Mouse (Mus musculus) CD4-positive, CD25-positive, alpha-beta regulatory T cell, adult 4 months (primary cell): ENCODE measurements around the gene Rarg. TPM values are rescaled to one million over a fixed set of nuclear protein-coding genes. Genes with fewer than 3 reads are reported as not detected.

Experiments
- ATAC-seq: one replicate; pipeline ENCODE4 v1.8.0; 2017
- polyA plus RNA-seq, 2 experiments: library from polyadenylated mRNA; unstranded; fragments of 100-300 nt; shearing (Covaris generic); gene quantifications; one replicate each; pipeline ENCODE4 v1.2.1; 2017

Gene Rarg
- polyA plus RNA-seq, 2 experiments from 2014 or later, result 17.7 to 18.3 TPM

DNA sequence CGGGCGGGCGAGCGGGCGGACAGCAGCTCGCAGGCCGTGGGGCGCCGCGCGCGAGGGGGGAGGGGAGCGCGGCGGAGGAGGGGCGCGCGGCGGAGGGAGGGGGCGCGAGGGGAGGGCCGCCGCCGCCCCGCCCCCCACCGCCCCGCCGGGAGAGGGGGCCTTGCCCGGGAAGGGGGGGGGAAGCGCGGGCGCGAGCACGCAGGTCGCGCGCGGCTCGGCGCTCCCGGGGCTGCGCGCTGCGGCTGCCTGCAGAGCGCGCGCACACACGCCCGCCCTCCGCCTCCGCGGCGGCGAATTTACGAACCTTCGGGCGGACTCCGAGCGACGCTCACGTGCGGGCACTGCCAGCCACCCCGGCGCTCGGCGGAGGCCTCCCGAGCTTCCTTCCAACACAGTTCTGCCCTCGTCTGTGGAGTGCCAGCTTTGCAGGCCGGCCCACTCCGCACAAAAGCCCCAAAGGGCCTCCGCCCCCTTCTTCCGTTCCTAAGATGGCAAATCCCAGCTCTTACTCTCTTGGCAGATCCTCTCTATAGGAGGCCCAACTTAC is 53.4 kb downstream of the Rarg start:
- ATAC-seq, result peak; percentile 37

DNA sequence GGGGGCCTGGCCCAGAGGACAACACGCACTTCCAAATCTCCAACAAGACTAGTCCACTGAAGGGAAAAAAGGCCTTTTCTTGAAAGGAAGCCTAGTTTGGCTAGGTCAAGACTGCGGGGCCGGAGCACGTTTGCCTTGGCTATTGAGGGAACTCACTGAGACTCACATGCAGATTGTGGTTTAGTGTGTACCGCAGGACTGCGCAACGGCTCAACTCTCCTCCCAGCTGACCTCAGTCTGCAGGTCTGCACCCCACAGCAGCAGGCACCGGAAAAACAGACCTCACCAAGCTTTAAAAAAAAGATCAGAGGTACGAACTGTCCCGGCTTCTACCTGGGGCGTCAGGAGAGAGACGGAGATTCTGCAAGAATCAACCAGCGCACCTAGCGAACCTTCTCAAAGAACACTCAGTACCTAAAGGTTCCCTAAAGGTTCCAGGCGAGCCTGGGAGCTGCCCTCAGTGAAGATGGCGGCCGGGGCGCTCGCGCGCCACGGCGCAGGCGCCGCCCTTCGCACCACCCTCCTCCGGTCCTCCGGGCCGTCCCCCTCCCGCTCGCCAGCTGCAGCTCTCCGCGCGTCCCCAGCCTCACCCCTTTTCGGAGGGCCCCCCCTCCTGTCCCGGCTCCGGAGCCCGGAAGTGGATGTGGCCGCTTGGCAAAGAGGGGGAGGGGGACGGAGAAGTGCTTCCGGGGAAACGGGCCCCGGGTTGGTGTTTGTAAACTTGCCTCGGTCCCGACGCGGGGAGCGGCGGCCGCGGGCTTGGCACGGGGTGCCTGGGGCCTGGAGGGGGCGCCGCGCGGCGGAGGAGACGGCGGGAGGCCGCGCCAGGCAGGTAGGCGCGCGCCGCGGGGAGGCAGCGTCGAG is 54.1 kb downstream of the Rarg start, which contains the start of gene Zfp740:
Gene Zfp740 (plus strand): TSS at position 279 of the 864 bp plus-strand sequence.
- peak; percentile 90 for ATAC-seq

DNA sequence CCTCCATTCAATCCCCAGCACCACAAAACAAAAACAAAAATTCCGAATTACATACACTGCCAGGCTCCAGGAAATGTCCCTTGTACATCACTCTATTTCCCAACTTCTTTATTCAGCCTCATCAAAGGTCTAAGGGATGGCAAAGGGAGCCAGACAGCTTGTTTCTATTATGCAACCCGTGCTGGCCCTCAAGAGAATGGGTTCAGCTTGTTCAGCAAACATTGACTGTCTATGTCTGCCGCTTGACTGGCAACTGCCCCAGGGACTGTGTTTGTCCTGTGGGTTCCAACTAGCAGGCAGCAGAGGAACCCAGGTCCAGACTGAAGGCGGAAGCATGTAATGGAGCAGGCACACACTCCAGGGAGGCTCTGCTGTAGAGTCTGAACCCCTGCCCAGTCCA is 58.5 kb downstream of the Rarg start:
- ATAC-seq, result no peak

DNA sequence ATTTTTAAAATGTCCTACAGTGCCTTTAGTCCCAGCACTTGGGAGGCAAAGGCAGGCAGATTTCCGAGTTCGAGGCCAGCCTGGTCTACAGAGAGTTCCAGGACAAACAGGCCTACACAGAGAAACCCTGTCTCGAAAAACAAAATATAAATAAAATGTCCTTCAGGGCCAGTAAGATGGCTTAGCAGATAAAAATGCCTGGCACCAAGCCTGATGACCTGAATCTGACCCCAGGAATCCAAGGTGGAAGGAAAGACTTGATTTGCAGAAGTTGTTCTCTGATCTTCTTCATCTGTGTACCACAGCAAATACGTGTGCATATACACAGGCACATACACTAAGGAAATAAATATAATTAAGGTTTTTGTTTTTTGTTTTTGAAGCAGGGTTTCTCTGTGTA is 61.9 kb downstream of the Rarg start:
- no peak for ATAC-seq

DNA sequence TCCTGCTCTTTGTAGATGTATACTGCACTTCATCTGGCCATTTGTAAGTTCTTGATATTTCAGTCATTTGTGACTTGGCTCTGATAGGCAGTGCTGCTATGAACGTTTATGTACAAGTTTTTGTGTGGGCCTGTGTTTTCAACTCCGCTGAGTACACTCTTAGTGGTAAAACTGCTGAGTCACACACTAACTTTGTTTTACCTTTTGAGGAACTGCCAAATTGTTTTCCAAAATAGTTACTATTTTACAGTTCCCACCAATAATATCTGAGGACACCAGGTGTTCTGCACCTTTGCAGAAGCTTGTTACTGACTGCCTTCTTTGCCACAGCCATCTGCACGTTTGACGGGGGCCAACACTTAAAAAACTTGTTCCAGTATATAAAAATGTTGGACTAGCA is 62.9 kb downstream of the Rarg start:
- ATAC-seq, result no peak

DNA sequence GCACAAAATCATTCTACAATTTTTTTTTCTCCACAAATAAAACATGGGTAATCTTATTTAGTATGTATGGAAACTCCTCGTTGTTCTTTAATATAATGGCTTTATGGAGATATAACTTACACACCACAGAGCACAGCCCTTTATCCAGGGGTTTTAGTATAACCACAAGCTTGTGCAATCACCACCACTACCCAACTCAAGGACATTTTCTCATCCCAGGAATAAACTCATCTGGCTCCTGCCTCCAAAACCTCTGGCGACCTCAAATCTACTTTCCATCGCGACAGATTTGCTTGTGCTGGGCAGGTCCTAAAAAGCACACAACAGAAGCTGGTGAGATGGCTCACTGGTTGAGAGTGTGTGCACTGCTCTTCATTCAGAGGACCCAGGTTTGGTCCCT is 63.7 kb downstream of the Rarg start:
- ATAC-seq, result no peak

DNA sequence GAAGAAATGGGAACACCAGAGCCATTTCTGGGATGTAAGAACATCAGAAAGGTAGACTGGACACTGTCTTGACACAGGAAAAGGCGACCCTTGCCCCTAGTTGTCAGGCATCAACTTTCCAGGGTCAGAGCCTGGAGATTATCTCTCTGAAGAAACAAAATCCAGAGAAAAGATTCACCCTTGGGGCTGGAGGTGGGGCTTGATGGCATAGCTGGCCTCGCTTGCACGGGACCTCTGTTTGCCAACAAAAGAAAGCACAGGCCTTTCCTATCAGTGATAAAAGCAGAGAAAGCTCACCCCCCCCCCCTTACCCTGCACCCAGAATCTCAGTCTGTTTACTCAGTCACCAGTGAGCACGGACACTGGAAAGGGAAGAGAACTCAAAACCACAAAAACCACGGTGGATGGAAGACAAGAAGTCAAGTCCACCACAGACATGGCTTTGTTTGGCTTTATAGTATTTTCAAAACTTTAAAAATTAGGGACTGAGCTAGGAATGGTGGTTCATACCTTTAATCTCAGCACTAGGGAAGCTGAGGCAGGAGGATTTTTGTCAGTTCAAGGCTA is 64.4 kb downstream of the Rarg start:
- ATAC-seq, result no peak

DNA sequence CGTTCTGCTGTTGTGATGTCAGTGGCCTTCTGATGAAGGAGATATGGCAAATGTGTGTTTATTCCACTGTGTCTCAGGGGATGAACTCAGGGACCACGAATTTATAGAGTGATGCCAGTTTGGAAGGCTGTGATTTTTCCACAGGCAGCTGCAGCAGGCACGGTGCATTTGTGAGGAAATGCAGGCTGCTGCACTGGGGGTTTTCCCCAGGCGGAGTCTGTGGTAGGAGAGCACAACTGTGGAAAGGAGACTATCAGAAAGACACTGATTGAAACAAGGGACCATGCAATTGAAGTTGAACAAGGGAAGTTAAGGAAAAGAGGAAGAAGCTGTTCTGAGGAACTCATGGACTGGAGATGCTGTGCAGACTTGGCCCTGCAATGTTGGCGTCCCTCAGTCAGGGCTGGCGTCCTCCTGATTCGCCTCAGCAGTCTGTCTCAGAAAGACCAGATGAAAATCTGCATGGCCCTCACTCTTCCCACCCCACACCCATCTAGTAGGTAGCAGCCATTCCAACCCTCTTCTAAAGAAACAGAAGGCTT is 65.0 kb downstream of the Rarg start:
- no peak for ATAC-seq

DNA sequence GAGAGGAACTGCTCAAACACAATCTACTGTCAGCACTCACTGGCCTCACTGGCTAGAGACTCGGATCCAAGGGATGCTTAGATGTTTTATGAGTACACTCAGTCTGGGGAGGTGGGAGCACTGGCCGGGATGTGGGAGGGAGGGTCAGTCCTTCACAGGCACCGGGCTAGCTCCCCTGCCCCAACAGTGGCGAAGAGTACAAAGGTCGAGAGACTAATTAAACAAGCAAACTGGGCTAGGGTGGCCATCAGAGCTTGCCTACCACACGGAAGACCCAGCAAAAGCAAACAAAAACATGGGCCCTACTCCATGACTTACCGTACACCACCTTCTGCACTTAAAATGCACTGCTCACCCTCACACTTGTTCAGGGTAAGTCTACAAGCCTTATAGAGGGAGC is 65.6 kb downstream of the Rarg start:
- ATAC-seq, result no peak

DNA sequence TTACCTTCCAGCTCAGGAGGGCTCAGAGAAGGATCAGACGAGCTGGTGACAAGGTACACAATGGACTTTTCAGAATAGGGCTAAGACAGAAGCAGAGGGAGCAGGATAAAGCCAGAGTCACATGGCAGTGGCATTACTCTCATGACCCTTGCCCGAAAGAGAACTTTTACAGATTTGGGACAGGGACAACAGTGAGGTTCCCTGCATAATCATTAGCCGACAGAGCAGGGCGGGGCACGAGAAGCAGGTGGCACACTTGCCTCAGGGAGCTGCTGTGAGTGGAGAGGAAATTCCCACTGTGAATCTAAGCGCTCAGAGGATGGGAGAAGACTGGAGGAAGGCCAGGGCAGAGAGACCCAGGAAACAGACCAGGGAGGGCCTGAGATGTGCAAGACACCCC is 68.4 kb downstream of the Rarg start:
- no peak for ATAC-seq

DNA sequence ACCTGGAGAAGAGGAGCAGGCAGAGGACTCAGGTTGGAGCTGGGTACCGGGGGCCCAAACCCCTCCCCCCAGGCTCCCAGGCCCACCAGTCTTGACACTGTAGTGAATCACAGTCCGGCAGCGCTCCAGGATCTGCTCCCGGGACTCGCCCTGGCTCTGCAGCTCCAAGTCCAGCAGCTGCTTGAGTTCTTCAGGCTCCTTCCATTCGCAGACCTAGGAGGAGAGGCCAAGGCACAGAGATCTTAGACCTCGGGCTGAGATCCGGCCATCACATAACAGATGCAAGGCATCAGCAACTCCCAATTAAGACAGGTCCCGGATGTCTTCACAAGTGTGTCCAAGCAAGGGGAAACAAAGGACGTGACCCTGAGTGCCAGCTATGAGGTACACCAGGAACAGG is 69.2 kb downstream of the Rarg start:
- ATAC-seq, result no peak

DNA sequence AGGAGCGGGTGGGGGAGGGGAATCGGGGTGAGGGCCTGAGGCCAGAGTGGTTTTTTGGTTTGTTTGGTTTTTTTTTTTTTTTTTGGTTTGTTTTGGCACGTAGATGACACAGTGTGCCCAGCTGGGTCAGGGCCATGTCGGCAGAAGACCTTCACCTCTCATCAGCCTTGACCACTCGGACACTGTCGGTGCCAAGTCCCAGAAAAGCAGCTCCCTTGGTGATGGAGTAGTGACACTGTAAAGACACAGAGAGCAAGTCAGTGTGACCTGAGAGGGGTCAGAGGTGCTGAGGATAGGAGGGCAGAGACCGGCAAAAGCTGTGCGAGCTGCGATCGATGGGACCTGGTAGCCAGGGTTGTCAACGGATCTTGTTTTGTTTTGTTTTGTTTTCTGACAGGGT is 71.1 kb downstream of the Rarg start:
- no peak for ATAC-seq

Other genes with a start within 250 kb of the Rarg start
- gene Krt18, start 229.3 kb downstream of the Rarg start, polyA plus RNA-seq, result under 1 TPM; 0.44 to 0.97 TPM
- gene Eif4b, start 183.7 kb downstream of the Rarg start, polyA plus RNA-seq, result 100 to 1,000 TPM; 123 to 189 TPM
- gene Tns2, start 157.1 kb downstream of the Rarg start, polyA plus RNA-seq, result 1 to 10 TPM; 1.1 to 2.3 TPM
- gene Spryd3, start 121.3 kb downstream of the Rarg start, polyA plus RNA-seq, result 10 to 100 TPM; 28.8 to 65.3 TPM
- under 1 TPM in 1 of 2 experiments, not detected in 1; 0.60 TPM for gene Igfbp6, start 113.2 kb downstream of the Rarg start, polyA plus RNA-seq
- gene Soat2, start 107.0 kb downstream of the Rarg start, polyA plus RNA-seq, result 1 to 10 TPM in 1 of 2 experiments, under 1 TPM in 1; 0.69 to 1.0 TPM
- gene Zfp740, start 54.3 kb downstream of the Rarg start, polyA plus RNA-seq, result 10 to 100 TPM; 27.6 to 28.2 TPM
- 10 to 100 TPM; 10.7 to 16.9 TPM for gene Csad, start 52.8 kb downstream of the Rarg start, polyA plus RNA-seq
- gene Itgb7, start 25.6 kb downstream of the Rarg start, polyA plus RNA-seq, result 100 to 1,000 TPM; 336 to 432 TPM
- gene Gm9918, start 13.0 kb upstream of the Rarg start, polyA plus RNA-seq, result not detected
- 10 to 100 TPM; 28.3 to 31.4 TPM for gene Mfsd5, start 21.9 kb upstream of the Rarg start, polyA plus RNA-seq
- 1 to 10 TPM; 1.5 to 6.7 TPM for gene Espl1, start 38.7 kb upstream of the Rarg start, polyA plus RNA-seq
- 1,000 to 10,000 TPM; 1,296 to 1,302 TPM for gene Pfdn5, start 68.6 kb upstream of the Rarg start, polyA plus RNA-seq
- gene Myg1, start 74.2 kb upstream of the Rarg start, polyA plus RNA-seq, result 100 to 1,000 TPM; 119 to 124 TPM
- gene Aaas, start 93.3 kb upstream of the Rarg start, polyA plus RNA-seq, result 10 to 100 TPM; 41.7 to 63.7 TPM
- gene Sp7, start 109.7 kb upstream of the Rarg start, polyA plus RNA-seq, result not detected
- gene Sp1, start 148.6 kb upstream of the Rarg start, polyA plus RNA-seq, result 10 to 100 TPM; 19.0 to 22.2 TPM
- under 1 TPM; 0.63 to 0.71 TPM for gene Amhr2, start 187.8 kb upstream of the Rarg start, polyA plus RNA-seq
- gene Prr13, start 201.5 kb upstream of the Rarg start, polyA plus RNA-seq, result 1,000 to 10,000 TPM; 1,029 to 1,286 TPM
- gene Pcbp2, start 213.0 kb upstream of the Rarg start, polyA plus RNA-seq, result 100 to 1,000 TPM; 198 to 220 TPM
- not detected for gene Gm10337, start 246.2 kb upstream of the Rarg start, polyA plus RNA-seq